Mouse (Mus musculus) forebrain, embryonic 11.5 days (tissue): Measurements from ENCODE around the gene Pitpnc1. TPM values are rescaled to one million over a fixed set of nuclear protein-coding genes. Genes with fewer than 3 reads are reported as not detected.

Experiments used
- ATAC-seq: fragments of 200-750 bp; cut with Nextera tagmentation; replicated peaks from 2 replicates; pipeline ENCODE4 v1.8.0; 2017; ENCODE audit warnings: moderate TSS enrichment; ENCODE audit not compliant: low FRiP score
- DNase-seq: peaks from one replicate; pipeline ENCODE4 v3.0.0-alpha.2; 2017; ENCODE audit warnings: low spot score
- H3K27ac ChIP-seq: fragments of 300-500 bp; sonication (generic); 2 replicates; pipeline ENCODE4 v1.5.1; 2014; ENCODE audit warnings: low read depth, low read length
- H3K27me3 ChIP-seq: fragments of 300-500 bp; sonication (generic); 2 replicates; pipeline ENCODE4 v1.6.1; 2014; ENCODE audit warnings: mild to moderate bottlenecking, low read length, mixed read lengths; ENCODE audit not compliant: control insufficient read depth, insufficient read depth
- H3K36me3 ChIP-seq: fragments of 300-500 bp; sonication (generic); 2 replicates; pipeline ENCODE4 v1.6.1; 2014; ENCODE audit warnings: mild to moderate bottlenecking, low read length, moderate library complexity, mixed read lengths; ENCODE audit not compliant: control insufficient read depth, insufficient read depth
- H3K4me1 ChIP-seq: fragments of 300-500 bp; sonication (generic); replicated peaks from 2 replicates; pipeline ENCODE4 v1.6.1; 2014; ENCODE audit warnings: low read length, mixed read lengths; ENCODE audit not compliant: control insufficient read depth, insufficient read depth
- H3K4me2 ChIP-seq: fragments of 300-500 bp; sonication (generic); 2 replicates; pipeline ENCODE4 v1.6.1; 2014; ENCODE audit warnings: low read depth, mild to moderate bottlenecking, low read length, moderate library complexity, mixed read lengths; ENCODE audit not compliant: severe bottlenecking
- H3K4me3 ChIP-seq: fragments of 300-500 bp; sonication (generic); 2 replicates; pipeline ENCODE4 v1.5.1; 2014; ENCODE audit warnings: low read depth, low read length
- H3K9ac ChIP-seq: fragments of 300-500 bp; sonication (generic); 2 replicates; pipeline ENCODE4 v1.6.1; 2014; ENCODE audit warnings: low read length
- H3K9me3 ChIP-seq: fragments of 300-500 bp; sonication (generic); 2 replicates; pipeline ENCODE4 v1.6.1; 2016; ENCODE audit warnings: low read length, mixed read lengths; ENCODE audit not compliant: control insufficient read depth
- WGBS: fragments of 180-500 bp; shearing (Covaris S2); extraction: QIAGEN DNeasy Blood & Tissue Kit; methylation state at CpG from one replicate; pipeline ENCODE4 v1.1.7; 2014; 5-methylcytosine and 5-hydroxymethylcytosine counted together
- polyA plus RNA-seq: library from polyadenylated mRNA; unstranded; fragments of >200 nt; fragmentation: Nextera tagmentation; extraction: Ambion mirVana; gene quantifications from 2 replicates; pipeline ENCODE4 v1.2.1, GENCODE M21; 2014

Gene Pitpnc1
- polyA plus RNA-seq, 1 experiment from 2014 or later = 35.7 TPM

DNA sequence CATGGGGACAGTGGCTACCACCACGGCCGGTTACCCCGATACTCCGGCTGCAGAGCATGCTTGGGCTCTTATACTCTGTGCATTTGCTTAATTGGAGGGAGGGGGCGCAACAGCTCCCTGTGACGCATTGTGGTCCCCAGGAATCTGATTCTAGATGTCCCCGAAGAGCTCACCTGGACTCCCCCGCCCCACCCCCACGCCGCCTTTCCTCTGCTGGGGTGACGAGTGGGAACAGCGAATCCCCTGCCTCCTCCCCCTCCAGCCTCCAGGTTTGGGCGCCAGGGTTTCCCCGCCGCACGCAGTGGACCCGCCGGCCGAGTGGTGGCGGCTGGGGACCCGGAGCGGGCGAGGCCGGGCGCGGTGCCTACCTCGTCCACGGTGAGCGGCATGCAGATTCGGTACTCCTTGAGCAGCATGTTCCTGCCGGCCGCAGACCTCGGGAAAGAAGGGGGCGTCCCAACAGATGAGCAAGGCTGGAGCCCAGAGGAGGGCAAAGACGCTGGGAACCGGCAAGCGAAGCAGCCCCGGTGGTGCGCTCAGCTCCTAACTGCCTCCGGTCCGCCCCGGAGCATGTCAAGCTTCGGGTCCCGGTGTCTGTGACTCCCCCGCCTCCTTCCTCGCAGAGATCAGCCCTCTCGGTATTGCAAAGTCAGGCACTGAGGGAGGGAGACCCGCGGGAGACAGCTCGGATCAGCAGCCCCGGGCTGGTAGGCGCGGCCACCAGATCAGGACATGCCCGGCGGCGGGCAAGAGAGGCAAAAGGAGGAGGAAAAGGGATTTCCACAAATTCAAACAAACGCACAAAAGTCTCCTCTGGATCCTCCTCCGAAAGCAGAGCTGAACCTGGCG, 752 bp downstream of the Pitpnc1 start:
- Histone ChIP-seq H3K4me3 (peak overlapping the region; percentile 86), H3K9ac (peak overlapping the region; percentile 92), H3K4me1 (peaks cover 2% of the 10 kb centered on the region; the same call in 1 of the 2 replicates), H3K4me2 (peak overlapping the region; percentile 74), H3K27me3 (no peaks in the 10 kb centered on the region), H3K36me3 (no peaks in the 10 kb centered on the region), H3K9me3 (no peaks in the 10 kb centered on the region), H3K27ac (peak overlapping the region; percentile 89)
- under 1% methylated on average over 59 of the region's 59 CpGs for WGBS
- DNase-seq = peak; percentile 85
- peak; percentile 49 for ATAC-seq

DNA sequence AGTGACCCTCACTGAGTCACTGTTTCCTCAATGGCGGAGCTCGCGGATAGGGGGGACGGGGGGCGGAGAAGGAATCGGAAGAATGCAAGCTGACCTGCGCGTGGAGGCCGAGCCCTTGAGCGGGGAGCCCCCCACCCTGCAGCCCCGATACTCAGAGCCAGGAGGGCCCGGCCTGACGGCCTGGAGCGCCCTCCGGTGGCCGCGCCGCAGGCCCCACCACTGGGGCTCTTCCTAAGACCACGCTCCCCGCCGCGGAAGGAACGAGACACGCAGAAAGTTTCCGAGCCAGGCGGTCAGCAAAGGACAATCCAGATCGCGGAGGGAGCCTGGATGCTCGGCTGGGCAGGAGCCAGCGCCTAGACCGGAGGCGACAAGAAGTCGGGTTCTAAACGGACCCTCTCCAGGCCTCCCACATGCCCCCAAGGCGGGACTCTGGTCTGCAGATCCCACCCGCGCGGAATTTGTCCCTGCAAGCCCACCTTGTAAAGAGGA, 1.4 kb downstream of the Pitpnc1 start:
- H3K27ac ChIP-seq = peak overlapping the region; percentile 89
- H3K36me3 ChIP-seq = no peaks in the 10 kb centered on the region
- H3K4me2 ChIP-seq = peak overlapping the region; percentile 74
- WGBS = under 1% methylated on average over 38 of the region's 38 CpGs
- H3K4me3 ChIP-seq = peak overlapping the region; percentile 86
- ATAC-seq (peak; percentile 89), DNase-seq (peak; percentile 92)
- H3K27me3 ChIP-seq = no peaks in the 10 kb centered on the region
- H3K4me1 ChIP-seq = peaks cover 2% of the 10 kb centered on the region; the same call in 1 of the 2 replicates
- H3K9ac ChIP-seq = peak overlapping the region; percentile 92
- H3K9me3 ChIP-seq = no peaks in the 10 kb centered on the region

DNA sequence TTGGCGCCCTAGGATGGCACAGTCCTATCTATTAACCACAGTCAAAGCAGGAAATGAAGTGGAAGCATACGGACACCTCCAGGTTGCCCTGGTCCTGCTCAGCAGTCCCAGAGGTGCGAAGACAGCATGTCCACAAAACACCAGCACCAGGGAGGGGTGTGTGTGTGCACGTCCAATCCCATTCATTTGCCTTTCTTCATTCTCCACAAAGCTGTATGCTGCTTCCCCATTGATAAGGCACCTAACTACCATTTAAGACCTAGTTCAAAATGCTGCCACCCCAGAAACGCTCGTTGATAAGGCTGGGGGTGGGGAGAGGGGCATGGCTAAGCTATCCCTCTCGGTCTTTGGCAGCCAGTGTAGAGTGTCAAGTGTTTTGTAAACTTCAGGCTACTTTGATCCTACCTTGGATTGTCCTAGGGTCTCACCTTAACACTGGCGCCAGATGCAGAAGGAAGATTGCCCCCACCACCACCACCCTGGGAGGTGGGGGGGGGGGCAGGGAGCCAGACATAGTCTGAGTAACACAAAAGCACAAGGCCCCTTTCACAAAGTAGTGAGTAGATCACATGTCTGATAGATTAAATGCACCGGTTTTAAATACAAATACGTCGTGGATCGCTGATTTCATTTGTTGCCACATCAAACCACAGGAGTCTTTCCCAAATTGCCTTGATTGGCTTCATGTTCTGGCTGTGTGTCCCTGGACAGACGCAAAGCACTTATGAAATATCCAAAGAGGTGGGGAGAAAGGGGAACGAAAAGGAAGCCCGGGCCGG, 2.1 kb downstream of the Pitpnc1 start:
- H3K9me3 ChIP-seq = no peaks in the 10 kb centered on the region
- peaks cover 2% of the 10 kb centered on the region; the same call in 1 of the 2 replicates for H3K4me1 ChIP-seq
- H3K36me3 ChIP-seq = no peaks in the 10 kb centered on the region
- peak overlapping the region; percentile 74 for H3K4me2 ChIP-seq
- 20% methylated on average over 16 of the region's 16 CpGs for WGBS
- peak overlapping the region; percentile 92 for H3K9ac ChIP-seq
- ATAC-seq (0 out of 2 replicates have a peak, but pooled peaks have one; percentile 2), DNase-seq (peak; percentile 53)
- H3K4me3 ChIP-seq = peak overlapping the region; percentile 86
- no peaks in the 10 kb centered on the region for H3K27me3 ChIP-seq
- peak overlapping the region; percentile 89; the same call in 1 of the 2 replicates for H3K27ac ChIP-seq

DNA sequence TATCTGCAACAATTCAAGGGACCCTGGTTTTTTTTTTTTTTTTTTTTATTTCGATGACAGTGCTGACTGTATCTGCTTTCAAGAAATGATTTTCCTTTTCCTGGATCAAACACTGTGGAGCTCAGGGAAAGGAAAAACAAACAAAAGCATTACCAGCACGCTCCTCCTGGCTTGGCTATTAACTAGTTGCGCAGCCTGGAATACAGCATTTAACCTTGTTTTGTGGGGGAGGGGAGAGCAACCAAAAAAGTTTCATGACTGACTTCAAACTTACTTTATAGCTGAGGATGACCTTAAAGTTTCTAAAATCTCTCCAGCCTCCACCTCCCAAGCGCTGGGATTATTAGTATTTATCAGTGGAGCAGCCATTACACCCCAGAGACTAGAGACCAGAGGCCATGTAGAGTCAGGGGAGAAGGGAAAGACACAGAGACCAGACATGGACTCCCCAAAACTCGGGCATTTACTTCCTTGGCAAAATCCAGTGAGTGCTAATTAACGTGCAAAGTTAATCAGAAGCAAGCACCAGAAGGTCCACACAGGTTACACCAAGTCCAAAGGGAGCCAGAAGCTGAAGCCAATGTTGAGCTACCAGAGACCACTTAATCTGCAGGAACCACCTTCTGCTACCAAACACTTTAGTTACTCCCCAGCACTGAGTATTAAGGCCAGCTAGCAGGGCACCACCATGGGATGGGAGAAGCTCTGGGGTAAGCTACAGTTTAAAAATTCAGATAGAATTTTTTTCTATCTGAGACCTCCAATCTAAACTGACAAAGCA, 3.7 kb downstream of the Pitpnc1 start:
- Histone ChIP-seq H3K27ac (no peak overlapping the region), H3K4me2 (no peak overlapping the region), H3K27me3 (no peaks in the 10 kb centered on the region), H3K4me1 (peaks cover 2% of the 10 kb centered on the region; the same call in 1 of the 2 replicates), H3K4me3 (no peak overlapping the region), H3K9me3 (no peaks in the 10 kb centered on the region; the same call in 1 of the 2 replicates), H3K36me3 (no peaks in the 10 kb centered on the region), H3K9ac (no peak overlapping the region)
- DNase-seq (no peak), ATAC-seq (no peak)
- WGBS = 80% methylated on average over 6 of the region's 6 CpGs

DNA sequence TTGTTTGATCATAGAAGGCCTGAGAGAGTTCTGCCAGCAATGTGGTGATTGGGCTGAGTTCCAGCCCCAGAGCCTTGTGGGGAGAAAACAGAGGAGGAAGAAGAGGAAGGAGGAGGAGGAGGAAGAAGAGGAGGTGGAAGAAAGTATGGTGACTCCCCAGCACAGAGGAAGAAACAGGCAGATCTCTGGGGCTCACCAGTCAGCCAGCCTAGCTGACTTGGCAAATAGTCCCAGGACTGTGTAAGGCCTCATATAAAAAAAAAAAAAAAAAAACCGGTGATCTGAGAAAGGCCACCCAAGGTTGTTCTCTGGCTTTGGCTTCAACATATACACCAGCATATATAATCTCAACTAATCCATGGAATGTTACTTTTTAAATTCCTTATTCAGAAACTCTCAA, 4.5 kb downstream of the Pitpnc1 start:
- H3K27ac ChIP-seq = no peak overlapping the region
- H3K9ac ChIP-seq = no peak overlapping the region
- H3K4me2 ChIP-seq = no peak overlapping the region
- WGBS = 60% methylated on average over 1 of the region's 1 CpGs
- H3K27me3 ChIP-seq = no peaks in the 10 kb centered on the region
- no peaks in the 10 kb centered on the region; the same call in 1 of the 2 replicates for H3K9me3 ChIP-seq
- H3K36me3 ChIP-seq = no peaks in the 10 kb centered on the region
- no peak for DNase-seq
- ATAC-seq = no peak
- H3K4me1 ChIP-seq = 0 out of 2 replicates have a peak, but pooled peaks cover 2% of the 10 kb centered on the region
- no peak overlapping the region for H3K4me3 ChIP-seq

DNA sequence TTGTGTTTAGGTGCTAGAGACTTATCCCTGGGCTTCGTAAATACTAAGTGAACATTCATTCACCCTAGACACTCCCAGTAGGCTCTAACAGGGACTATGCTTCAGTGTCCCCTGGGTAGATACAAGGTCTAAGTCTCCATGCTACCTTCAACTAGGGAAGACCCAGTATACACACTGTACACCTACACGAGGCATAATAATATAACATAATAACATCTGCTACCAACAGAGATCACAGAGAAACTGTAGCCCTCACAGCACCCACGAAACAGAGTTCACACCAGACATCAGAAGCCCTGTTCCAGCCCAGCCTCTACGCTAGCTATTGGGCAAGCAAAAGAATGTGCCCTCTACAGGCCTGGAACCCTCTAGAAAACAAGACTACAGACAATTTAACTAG, 5.5 kb downstream of the Pitpnc1 start:
- 96% methylated on average over 4 of the region's 4 CpGs for whole genome bisulfite sequencing
- Histone ChIP-seq H3K27ac (no peak overlapping the region), H3K4me3 (no peak overlapping the region), H3K4me1 (0 out of 2 replicates have a peak, but pooled peaks cover 2% of the 10 kb centered on the region), H3K27me3 (no peaks in the 10 kb centered on the region), H3K9me3 (no peaks in the 10 kb centered on the region; the same call in 1 of the 2 replicates), H3K36me3 (no peaks in the 10 kb centered on the region), H3K4me2 (no peak overlapping the region), H3K9ac (no peak overlapping the region)
- DNase-seq = no peak
- no peak for ATAC-seq

DNA sequence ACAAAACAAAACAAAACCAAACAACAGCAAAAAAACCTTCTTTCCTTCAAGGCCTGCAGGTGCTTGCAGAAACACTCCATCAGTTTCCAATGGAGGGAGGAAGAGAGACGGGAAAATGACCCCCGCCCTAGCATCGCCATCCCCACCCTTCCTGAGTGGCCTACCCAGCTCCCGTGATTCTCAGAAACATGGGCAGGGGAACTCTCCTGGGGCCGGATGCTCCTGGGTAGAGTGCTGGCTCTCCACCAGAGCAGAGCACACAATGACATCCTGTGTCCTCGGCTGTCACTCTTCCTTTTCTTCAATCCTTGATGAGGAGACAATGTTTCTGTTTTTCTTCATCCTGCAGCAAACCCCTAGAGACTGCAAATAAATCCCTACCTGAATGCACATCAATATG, 6.4 kb downstream of the Pitpnc1 start:
- no peak for ATAC-seq

DNA sequence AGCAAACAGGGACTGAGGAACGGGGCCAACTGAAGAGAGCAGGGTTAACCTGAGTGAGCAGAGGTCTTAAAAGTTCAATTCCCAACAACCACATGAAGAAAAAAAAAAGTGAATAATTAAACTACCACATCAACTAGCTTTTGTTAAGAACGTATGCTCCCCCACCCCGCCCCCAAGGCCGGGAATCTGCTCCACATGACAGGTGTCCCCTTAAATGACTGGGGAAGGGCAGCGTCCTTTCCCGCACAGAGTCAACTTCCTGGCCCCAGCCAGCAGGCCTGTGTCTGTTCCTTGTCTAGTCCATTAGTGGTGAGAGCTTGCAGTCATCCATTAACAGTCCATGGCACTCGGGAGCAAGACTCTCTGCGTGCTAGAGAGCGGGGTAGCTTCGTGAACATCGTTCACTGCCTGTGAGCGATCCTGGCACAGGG, 7.2 kb downstream of the Pitpnc1 start:
- no peaks in the 10 kb centered on the region for H3K27me3 ChIP-seq
- no peaks in the 10 kb centered on the region; the same call in 1 of the 2 replicates for H3K9me3 ChIP-seq
- no peak overlapping the region for H3K9ac ChIP-seq
- H3K27ac ChIP-seq = no peak overlapping the region
- WGBS = 92% methylated on average over 12 of the region's 12 CpGs
- H3K36me3 ChIP-seq = no peaks in the 10 kb centered on the region
- ATAC-seq (no peak), DNase-seq (no peak)
- H3K4me3 ChIP-seq = no peak overlapping the region
- 0 out of 2 replicates have a peak, but pooled peaks cover 4% of the 10 kb centered on the region for H3K4me1 ChIP-seq
- no peak overlapping the region for H3K4me2 ChIP-seq

More for the DNA sequence above, 6.4 kb downstream of the Pitpnc1 start:
- no peak overlapping the region for H3K9ac ChIP-seq
- H3K36me3 ChIP-seq = no peaks in the 10 kb centered on the region
- no peak overlapping the region for H3K4me2 ChIP-seq
- no peaks in the 10 kb centered on the region for H3K27me3 ChIP-seq
- H3K9me3 ChIP-seq = no peaks in the 10 kb centered on the region; the same call in 1 of the 2 replicates
- 67% methylated on average over 6 of the region's 6 CpGs for WGBS
- no peak overlapping the region for H3K4me3 ChIP-seq
- no peak overlapping the region for H3K27ac ChIP-seq
- 0 out of 2 replicates have a peak, but pooled peaks cover 4% of the 10 kb centered on the region for H3K4me1 ChIP-seq
- DNase-seq = no peak
